Mouse (Mus musculus): ENCODE results near the gene Morn5. TPM values are rescaled to one million over a fixed set of nuclear protein-coding genes. Genes with fewer than 3 reads are reported as not detected.

The Morn5 gene
- polyA plus RNA-seq, 1 experiment from 2014 or later = not detected

DNA sequence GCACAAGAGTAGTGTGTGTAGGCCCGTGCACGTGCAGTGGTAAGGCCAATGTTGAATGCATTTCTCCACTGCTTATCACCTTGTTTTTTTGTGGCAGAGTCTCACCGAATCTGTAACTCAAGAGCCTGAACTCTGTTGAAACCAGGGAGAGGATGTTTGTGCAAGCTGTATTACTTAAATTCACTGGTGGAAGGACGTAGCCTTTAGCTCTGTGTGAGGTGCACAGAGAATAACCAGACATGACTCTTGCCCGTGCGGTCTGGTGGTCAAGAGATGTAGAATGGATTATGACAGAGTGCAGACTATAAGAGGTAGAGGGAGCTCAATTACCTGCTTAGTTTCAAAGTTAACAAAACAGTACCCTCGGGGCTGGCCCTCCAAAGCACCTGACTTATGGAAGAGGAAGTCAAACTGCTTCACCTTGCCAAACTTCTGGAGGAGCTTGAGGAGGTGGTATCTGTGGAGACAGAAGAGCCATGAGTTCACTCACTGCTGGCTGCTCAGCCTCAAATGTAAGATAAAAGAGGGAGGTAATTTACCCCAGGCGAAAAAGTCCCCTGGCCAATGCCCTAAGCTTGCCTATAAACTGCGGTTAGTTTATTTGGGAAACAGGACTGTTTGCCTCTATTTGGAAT lies 77.7 kb downstream of the Morn5 start:
- H3K4me2 ChIP-seq (replicated peaks; ENCODE audit: low read depth) = no peak overlapping the region
- H3K4me3 ChIP-seq (ENCODE audit: low read depth, low read length) = no peak overlapping the region
- no peak for TF ChIP-seq CTCF (IDR thresholded peaks at IDR 0.05; ENCODE audit: low read depth)
- TF ChIP-seq EP300 (optimal IDR thresholded peaks at IDR 0.05) = no peak
- DNase-seq (ENCODE audit: low spot score) (no peak), ATAC-seq (ENCODE audit: low FRiP score, low TSS enrichment) (no peak)
- no peak overlapping the region for H3K9ac ChIP-seq (ENCODE audit: low read length)
- H3K27me3 ChIP-seq (ENCODE audit: control insufficient read depth, insufficient read depth, low read length) = no peaks in the 10 kb centered on the region
- H3K27ac ChIP-seq (replicated peaks) = no peak overlapping the region
- H3K9me3 ChIP-seq (ENCODE audit: control insufficient read depth, low read length) = no peaks in the 10 kb centered on the region
- H3K4me1 ChIP-seq (replicated peaks; ENCODE audit: control insufficient read depth, insufficient read depth) = no peaks in the 10 kb centered on the region
- 87% methylated on average over 9 of the region's 9 CpGs for WGBS
- peaks cover 26% of the 10 kb centered on the region for H3K36me3 ChIP-seq (ENCODE audit: control insufficient read depth, insufficient read depth, low read length)

GRCm38 (mm10) chr2:36127973-36128372 lies 78.7 kb downstream of the Morn5 start:
- no peak for DNase-seq (ENCODE audit: low spot score)
- Histone ChIP-seq H3K4me3 (ENCODE audit: low read depth, low read length) (no peak overlapping the region), H3K9ac (ENCODE audit: low read length) (no peak overlapping the region), H3K36me3 (ENCODE audit: control insufficient read depth, insufficient read depth, low read length) (peaks cover 18% of the 10 kb centered on the region), H3K27me3 (ENCODE audit: control insufficient read depth, insufficient read depth, low read length) (no peaks in the 10 kb centered on the region), H3K9me3 (ENCODE audit: control insufficient read depth, low read length) (no peaks in the 10 kb centered on the region), H3K27ac (replicated peaks) (no peak overlapping the region), H3K4me1 (replicated peaks; ENCODE audit: control insufficient read depth, insufficient read depth) (no peaks in the 10 kb centered on the region), H3K4me2 (replicated peaks; ENCODE audit: low read depth) (no peak overlapping the region)
- WGBS = 59% methylated on average over 4 of the region's 4 CpGs
- no peak for ATAC-seq (ENCODE audit: low FRiP score, low TSS enrichment)
- TF ChIP-seq EP300 (optimal IDR thresholded peaks at IDR 0.05) (no peak), CTCF (IDR thresholded peaks at IDR 0.05; ENCODE audit: low read depth) (no peak)

- peaks cover 18% of the 10 kb centered on the region for H3K36me3 ChIP-seq (ENCODE audit: control insufficient read depth, insufficient read depth, low read length)
- DNase-seq (ENCODE audit: low spot score) = no peak
- H3K27me3 ChIP-seq (ENCODE audit: control insufficient read depth, insufficient read depth, low read length) = no peaks in the 10 kb centered on the region
- H3K9ac ChIP-seq (ENCODE audit: low read length) = no peak overlapping the region
- H3K4me1 ChIP-seq (replicated peaks; ENCODE audit: control insufficient read depth, insufficient read depth) = no peaks in the 10 kb centered on the region
- TF ChIP-seq EP300 (optimal IDR thresholded peaks at IDR 0.05) (no peak), CTCF (IDR thresholded peaks at IDR 0.05; ENCODE audit: low read depth) (no peak)
- no peaks in the 10 kb centered on the region for H3K9me3 ChIP-seq (ENCODE audit: control insufficient read depth, low read length)
- no peak overlapping the region for H3K4me3 ChIP-seq (ENCODE audit: low read depth, low read length)
- no peak overlapping the region for H3K27ac ChIP-seq (replicated peaks)
- no peak for ATAC-seq (ENCODE audit: low FRiP score, low TSS enrichment)
- H3K4me2 ChIP-seq (replicated peaks; ENCODE audit: low read depth) = no peak overlapping the region
- 76% methylated on average over 3 of the region's 3 CpGs for WGBS
Observed at GRCm38 (mm10) chr2:36129051-36129450, 79.8 kb downstream of the Morn5 start.

Other genes starting within 250 kb of the Morn5 start
- 0.55 and 0.91 TPM in 2 replicates for gene Ttll11, start 69.5 kb upstream of the Morn5 start, polyA plus RNA-seq (2015; fragmentation: Nextera tagmentation; extraction: Ambion mirVana)
- gene Ndufa8, start 52 bp upstream of the Morn5 start, polyA plus RNA-seq (2015; fragmentation: Nextera tagmentation; extraction: Ambion mirVana) = 237 and 242 TPM in 2 replicates
- gene Lhx6, start 56.0 kb downstream of the Morn5 start, polyA plus RNA-seq (2015; fragmentation: Nextera tagmentation; extraction: Ambion mirVana) = 0.41 and 0.79 TPM in 2 replicates
- 19.2 and 21.0 TPM in 2 replicates for gene Mrrf, start 86.9 kb downstream of the Morn5 start, polyA plus RNA-seq (2015; fragmentation: Nextera tagmentation; extraction: Ambion mirVana)
- gene Rbm18, start 87.3 kb downstream of the Morn5 start, polyA plus RNA-seq (2015; fragmentation: Nextera tagmentation; extraction: Ambion mirVana) = 33.7 and 34.0 TPM in 2 replicates
- 31.0 and 36.2 TPM in 2 replicates for gene Ptgs1, start 181.0 kb downstream of the Morn5 start, polyA plus RNA-seq (2015; fragmentation: Nextera tagmentation; extraction: Ambion mirVana)